Mouse (Mus musculus): ENCODE data around the gene Smpd3. TPM values are rescaled to one million over a fixed set of nuclear protein-coding genes. Genes with fewer than 3 reads are reported as not detected.

Gene Smpd3
- polyA plus RNA-seq, 1 experiment from 2014 or later: 46.7 TPM

DNA sequence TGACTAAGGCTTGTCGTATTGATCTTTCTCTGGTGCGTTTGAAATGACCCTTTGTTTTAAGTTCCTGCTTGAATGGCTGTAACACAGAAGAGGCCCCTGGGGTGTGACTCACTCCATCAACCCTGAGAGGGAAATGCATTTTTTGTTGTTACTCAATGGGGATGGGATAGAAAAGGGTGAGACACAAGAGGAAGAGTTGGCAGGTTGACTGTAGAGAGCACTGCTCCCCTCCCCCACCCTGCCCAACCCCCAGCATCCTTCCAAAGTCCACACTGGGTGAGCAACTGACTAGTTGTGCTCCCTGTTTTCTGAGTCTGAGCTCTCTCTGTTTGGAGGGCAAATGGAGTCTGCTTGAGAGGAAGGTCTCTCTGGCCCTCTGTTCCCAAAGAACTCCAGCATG, 50.3 kb downstream of the Smpd3 start:
- Histone ChIP-seq H3K4me1 (replicated peaks; ENCODE audit: control insufficient read depth, insufficient read depth, low read length) (no peaks in the 10 kb centered on the region), H3K27me3 (ENCODE audit: control insufficient read depth, insufficient read depth, low read length) (no peaks in the 10 kb centered on the region), H3K9ac (no peak overlapping the region), H3K4me2 (replicated peaks) (no peak overlapping the region), H3K4me3 (replicated peaks; ENCODE audit: low read length) (no peak overlapping the region), H3K36me3 (replicated peaks; ENCODE audit: control insufficient read depth, insufficient read depth) (peaks cover 14% of the 10 kb centered on the region; the same call in 1 of the 2 replicates), H3K27ac (no peak overlapping the region), H3K9me3 (ENCODE audit: control insufficient read depth, low read length) (no peaks in the 10 kb centered on the region)
- 9% methylated on average over 2 of the region's 2 CpGs for WGBS
- ATAC-seq (ENCODE audit: low FRiP score) (no peak), DNase-seq (ENCODE audit: low spot score) (no peak)

DNA sequence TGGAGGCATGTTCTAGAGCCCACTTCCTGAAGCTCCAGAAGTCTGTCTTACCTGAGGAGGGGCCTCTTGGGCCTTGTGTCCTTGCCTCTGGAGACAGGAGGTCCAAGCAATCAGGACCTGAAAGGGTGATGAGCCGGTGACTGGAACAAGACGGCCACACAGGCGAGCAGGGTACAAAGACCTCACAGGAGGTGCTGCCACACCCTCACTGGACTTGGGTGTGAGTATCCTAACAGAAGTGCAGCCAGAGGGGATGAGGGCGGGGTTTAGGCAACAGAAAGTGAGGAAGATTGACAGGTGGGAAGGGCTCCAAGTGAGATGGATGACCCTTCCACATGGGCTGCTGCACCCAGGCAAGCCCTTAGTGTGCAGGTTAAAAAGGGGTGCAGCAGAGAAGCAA, 56.9 kb downstream of the Smpd3 start:
- no peak overlapping the region for H3K4me3 ChIP-seq (replicated peaks; ENCODE audit: low read length)
- no peak overlapping the region for H3K9ac ChIP-seq
- H3K27ac ChIP-seq: no peak overlapping the region
- no peak for DNase-seq (ENCODE audit: low spot score)
- 29% methylated on average over 4 of the region's 4 CpGs for WGBS
- no peak overlapping the region for H3K4me2 ChIP-seq (replicated peaks)
- no peaks in the 10 kb centered on the region for H3K4me1 ChIP-seq (replicated peaks; ENCODE audit: control insufficient read depth, insufficient read depth, low read length)
- no peaks in the 10 kb centered on the region for H3K27me3 ChIP-seq (ENCODE audit: control insufficient read depth, insufficient read depth, low read length)
- no peaks in the 10 kb centered on the region for H3K9me3 ChIP-seq (ENCODE audit: control insufficient read depth, low read length)
- ATAC-seq (ENCODE audit: low FRiP score): no peak
- H3K36me3 ChIP-seq (replicated peaks; ENCODE audit: control insufficient read depth, insufficient read depth): peaks cover 34% of the 10 kb centered on the region

DNA sequence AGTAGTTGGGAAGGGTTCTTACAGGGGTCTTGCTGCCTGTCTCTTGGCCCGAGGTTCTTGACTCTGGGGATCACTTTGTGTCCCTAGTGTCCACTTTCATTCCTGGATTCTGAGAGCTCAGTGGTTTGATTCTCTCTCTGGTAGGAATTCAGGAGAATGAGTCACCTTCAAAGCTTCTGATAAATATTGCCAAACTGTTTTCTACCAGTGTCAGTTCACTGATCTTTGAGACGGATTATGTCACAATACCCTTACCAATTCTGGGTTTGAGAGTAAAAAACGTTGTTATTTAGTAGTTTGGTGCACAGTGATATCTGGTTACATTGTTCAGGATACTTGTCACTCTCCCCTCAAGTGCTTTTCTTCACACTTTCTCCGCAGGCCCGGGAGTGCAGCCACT, 57.6 kb downstream of the Smpd3 start:
- H3K4me3 ChIP-seq (replicated peaks; ENCODE audit: low read length): no peak overlapping the region
- no peak overlapping the region for H3K4me2 ChIP-seq (replicated peaks)
- 55% methylated on average over 5 of the region's 5 CpGs for WGBS
- peaks cover 34% of the 10 kb centered on the region for H3K36me3 ChIP-seq (replicated peaks; ENCODE audit: control insufficient read depth, insufficient read depth)
- DNase-seq (ENCODE audit: low spot score) (no peak), ATAC-seq (ENCODE audit: low FRiP score) (no peak)
- no peak overlapping the region for H3K9ac ChIP-seq
- no peaks in the 10 kb centered on the region for H3K4me1 ChIP-seq (replicated peaks; ENCODE audit: control insufficient read depth, insufficient read depth, low read length)
- H3K9me3 ChIP-seq (ENCODE audit: control insufficient read depth, low read length): no peaks in the 10 kb centered on the region
- no peak overlapping the region for H3K27ac ChIP-seq
- no peaks in the 10 kb centered on the region for H3K27me3 ChIP-seq (ENCODE audit: control insufficient read depth, insufficient read depth, low read length)

DNA sequence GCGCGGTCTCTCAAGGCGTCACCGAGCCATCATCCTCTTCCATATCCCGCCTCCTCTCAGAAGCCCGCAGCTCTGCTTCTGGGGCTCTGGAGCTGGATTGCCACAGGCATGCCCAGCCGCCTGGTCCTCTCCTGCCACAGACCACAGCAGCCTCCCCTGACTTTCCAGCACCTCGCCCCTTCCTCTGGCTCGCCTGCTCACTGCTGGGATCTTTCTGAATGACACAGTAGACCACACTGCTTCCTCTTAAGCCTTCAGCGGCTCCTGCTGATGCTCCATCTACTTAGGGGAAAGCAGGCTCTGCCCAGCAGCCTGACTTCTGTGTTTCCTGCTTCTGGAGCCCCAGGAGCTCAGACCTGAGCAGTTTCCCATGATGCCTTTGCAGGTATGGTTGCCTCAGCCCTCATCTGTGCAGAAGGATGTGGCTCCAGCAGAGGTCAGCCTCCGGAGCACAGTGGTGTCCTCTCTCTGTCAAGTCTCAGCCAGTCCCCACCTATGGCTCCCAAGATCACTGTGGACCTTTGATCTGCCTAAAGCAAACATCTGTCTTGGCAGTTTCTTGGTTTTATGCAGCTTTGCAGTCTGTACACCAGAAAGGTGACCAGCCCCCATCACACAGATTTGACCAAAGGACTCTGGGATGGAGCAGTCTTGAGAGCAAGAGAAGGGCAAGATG, 59.3 kb downstream of the Smpd3 start:
- Histone ChIP-seq H3K27ac (no peak overlapping the region), H3K27me3 (ENCODE audit: control insufficient read depth, insufficient read depth, low read length) (no peaks in the 10 kb centered on the region), H3K36me3 (replicated peaks; ENCODE audit: control insufficient read depth, insufficient read depth) (peaks cover 26% of the 10 kb centered on the region)

DNA sequence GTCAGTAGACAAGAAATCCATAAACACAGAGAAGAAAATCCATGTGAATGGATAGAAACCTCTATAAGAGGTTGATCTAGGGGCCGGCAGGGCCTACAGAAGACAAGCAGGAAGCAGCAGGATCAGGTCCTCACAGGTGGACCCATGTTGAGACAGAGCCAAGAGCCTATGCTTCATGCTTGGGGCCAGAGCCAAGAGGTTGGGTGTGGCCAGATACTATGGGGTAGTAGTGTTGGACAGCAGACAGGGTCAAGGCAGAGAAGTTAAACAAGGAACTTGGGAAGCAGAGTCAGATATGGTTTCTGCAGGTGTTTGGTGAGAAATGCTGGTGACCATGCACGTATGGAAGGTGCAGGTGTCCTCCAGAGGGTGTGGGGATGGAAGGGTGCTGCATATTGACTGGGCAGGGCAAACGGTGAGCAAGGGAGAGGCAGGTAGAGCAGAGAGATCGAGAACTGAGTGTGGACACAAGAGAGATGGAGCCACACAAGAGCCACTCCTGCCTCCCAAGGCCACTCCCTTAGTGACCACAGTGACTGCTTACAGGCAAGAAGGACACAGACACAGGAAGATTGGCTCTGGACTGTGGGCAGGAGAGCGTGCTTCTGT, 61.0 kb downstream of the Smpd3 start:
- no peak overlapping the region for H3K4me2 ChIP-seq (replicated peaks)
- no peak for DNase-seq (ENCODE audit: low spot score)

More for the DNA sequence above, 59.3 kb downstream of the Smpd3 start:
- Histone ChIP-seq H3K4me2 (replicated peaks) (no peak overlapping the region), H3K4me3 (replicated peaks; ENCODE audit: low read length) (no peak overlapping the region), H3K9me3 (ENCODE audit: control insufficient read depth, low read length) (no peaks in the 10 kb centered on the region), H3K4me1 (replicated peaks; ENCODE audit: control insufficient read depth, insufficient read depth, low read length) (no peaks in the 10 kb centered on the region), H3K9ac (no peak overlapping the region)
- DNase-seq (ENCODE audit: low spot score) (no peak), ATAC-seq (ENCODE audit: low FRiP score) (no peak)
- WGBS: 86% methylated on average over 11 of the region's 11 CpGs

DNA sequence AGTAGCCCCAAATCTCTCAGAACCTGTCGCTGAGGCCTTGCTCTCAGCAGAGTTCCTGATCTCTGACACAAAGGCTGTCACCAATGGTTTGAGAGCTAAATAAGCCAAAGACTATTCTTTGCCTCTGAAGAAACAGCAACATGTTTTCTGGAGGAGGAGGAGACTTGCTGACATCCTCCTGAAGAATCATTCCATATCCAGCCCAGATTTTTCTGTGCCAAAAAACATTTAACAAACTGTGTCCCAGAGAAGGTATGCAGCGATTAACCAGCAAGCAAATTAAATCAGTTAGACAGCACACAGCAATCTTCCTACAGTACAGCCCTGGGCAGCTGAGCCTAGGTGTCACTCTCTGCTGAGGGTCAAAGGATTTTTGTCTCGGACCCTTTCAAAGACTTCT, 64.3 kb downstream of the Smpd3 start:
- Histone ChIP-seq H3K4me1 (replicated peaks; ENCODE audit: control insufficient read depth, insufficient read depth, low read length) (peaks cover 30% of the 10 kb centered on the region), H3K27ac (no peak overlapping the region), H3K4me3 (replicated peaks; ENCODE audit: low read length) (no peak overlapping the region), H3K27me3 (ENCODE audit: control insufficient read depth, insufficient read depth, low read length) (no peaks in the 10 kb centered on the region), H3K4me2 (replicated peaks) (no peak overlapping the region), H3K9me3 (ENCODE audit: control insufficient read depth, low read length) (no peaks in the 10 kb centered on the region), H3K36me3 (replicated peaks; ENCODE audit: control insufficient read depth, insufficient read depth) (0 out of 2 replicates have a peak, but pooled peaks cover 11% of the 10 kb centered on the region), H3K9ac (no peak overlapping the region)
- ATAC-seq (ENCODE audit: low FRiP score) (no peak), DNase-seq (ENCODE audit: low spot score) (no peak)
- WGBS: 88% methylated on average over 3 of the region's 3 CpGs

More for the DNA sequence above, 61.0 kb downstream of the Smpd3 start:
- peaks cover 1% of the 10 kb centered on the region for H3K4me1 ChIP-seq (replicated peaks; ENCODE audit: control insufficient read depth, insufficient read depth, low read length)
- no peaks in the 10 kb centered on the region for H3K9me3 ChIP-seq (ENCODE audit: control insufficient read depth, low read length)
- no peak overlapping the region for H3K27ac ChIP-seq
- ATAC-seq (ENCODE audit: low FRiP score): no peak
- no peak overlapping the region for H3K4me3 ChIP-seq (replicated peaks; ENCODE audit: low read length)
- no peaks in the 10 kb centered on the region for H3K27me3 ChIP-seq (ENCODE audit: control insufficient read depth, insufficient read depth, low read length)
- peaks cover 23% of the 10 kb centered on the region for H3K36me3 ChIP-seq (replicated peaks; ENCODE audit: control insufficient read depth, insufficient read depth)
- no peak overlapping the region for H3K9ac ChIP-seq
- WGBS: 95% methylated on average over 5 of the region's 5 CpGs

DNA sequence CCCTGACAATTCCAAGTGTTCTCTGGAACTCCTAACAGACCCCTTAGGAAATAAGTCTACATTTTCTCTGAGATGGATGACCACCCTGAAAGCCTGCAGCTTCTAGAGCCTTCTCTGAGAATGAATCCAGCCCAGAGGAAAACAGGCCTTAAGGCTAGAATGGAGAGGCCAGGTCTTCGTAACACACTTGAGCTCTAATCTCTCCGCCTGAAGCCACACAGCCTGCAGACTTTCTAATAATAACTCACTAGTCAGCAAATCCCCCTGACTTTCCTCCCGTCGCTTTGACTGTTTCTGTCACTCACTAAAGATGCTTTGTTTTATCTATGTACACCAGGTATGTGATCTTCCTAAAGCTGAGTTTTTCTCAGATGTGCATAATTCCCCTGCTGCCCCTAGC, 66.4 kb downstream of the Smpd3 start:
- Histone ChIP-seq H3K9ac (0 out of 2 replicates have a peak overlapping the region, but pooled peaks have one; percentile 4), H3K4me2 (replicated peaks) (peak overlapping the region; percentile 8; the same call in 1 of the 2 replicates), H3K36me3 (replicated peaks; ENCODE audit: control insufficient read depth, insufficient read depth) (no peaks in the 10 kb centered on the region), H3K4me1 (replicated peaks; ENCODE audit: control insufficient read depth, insufficient read depth, low read length) (peaks cover 30% of the 10 kb centered on the region), H3K27me3 (ENCODE audit: control insufficient read depth, insufficient read depth, low read length) (no peaks in the 10 kb centered on the region), H3K4me3 (replicated peaks; ENCODE audit: low read length) (no peak overlapping the region), H3K9me3 (ENCODE audit: control insufficient read depth, low read length) (no peaks in the 10 kb centered on the region), H3K27ac (peak overlapping the region; percentile 62)
- WGBS: 63% methylated on average over 4 of the region's 4 CpGs
- DNase-seq (ENCODE audit: low spot score) (no peak), ATAC-seq (ENCODE audit: low FRiP score) (no peak)

DNA sequence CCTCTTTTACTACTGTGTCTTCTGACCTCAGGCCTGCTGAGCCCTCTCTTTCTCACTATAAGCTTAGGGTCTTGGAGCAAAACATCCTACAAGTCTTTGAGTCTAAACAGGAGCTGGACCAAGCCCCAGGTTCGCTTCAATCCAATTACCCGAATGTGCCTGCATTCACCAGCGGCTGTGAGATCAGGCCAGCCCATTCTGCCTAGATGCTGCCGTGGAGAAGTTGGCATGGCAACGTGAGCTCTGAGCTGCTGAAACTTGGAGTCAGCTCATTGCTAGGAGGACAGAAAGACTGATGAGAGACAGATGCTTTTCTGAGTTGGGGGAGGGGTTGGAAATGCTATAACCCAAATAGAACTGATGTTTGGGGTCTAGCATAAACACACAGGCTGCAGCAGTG, 67.0 kb downstream of the Smpd3 start:
- Histone ChIP-seq H3K9ac (peak overlapping the region; percentile 4; the same call in 1 of the 2 replicates), H3K36me3 (replicated peaks; ENCODE audit: control insufficient read depth, insufficient read depth) (0 out of 2 replicates have a peak, but pooled peaks cover under 1% of the 10 kb centered on the region), H3K4me1 (replicated peaks; ENCODE audit: control insufficient read depth, insufficient read depth, low read length) (peaks cover 30% of the 10 kb centered on the region), H3K4me2 (replicated peaks) (peak overlapping the region; percentile 8; the same call in 1 of the 2 replicates), H3K9me3 (ENCODE audit: control insufficient read depth, low read length) (no peaks in the 10 kb centered on the region), H3K4me3 (replicated peaks; ENCODE audit: low read length) (no peak overlapping the region), H3K27me3 (ENCODE audit: control insufficient read depth, insufficient read depth, low read length) (no peaks in the 10 kb centered on the region), H3K27ac (peak overlapping the region; percentile 62)
- DNase-seq (ENCODE audit: low spot score): peak; percentile 64
- ATAC-seq (ENCODE audit: low FRiP score): peak; percentile 63
- WGBS: 12% methylated on average over 5 of the region's 5 CpGs

DNA sequence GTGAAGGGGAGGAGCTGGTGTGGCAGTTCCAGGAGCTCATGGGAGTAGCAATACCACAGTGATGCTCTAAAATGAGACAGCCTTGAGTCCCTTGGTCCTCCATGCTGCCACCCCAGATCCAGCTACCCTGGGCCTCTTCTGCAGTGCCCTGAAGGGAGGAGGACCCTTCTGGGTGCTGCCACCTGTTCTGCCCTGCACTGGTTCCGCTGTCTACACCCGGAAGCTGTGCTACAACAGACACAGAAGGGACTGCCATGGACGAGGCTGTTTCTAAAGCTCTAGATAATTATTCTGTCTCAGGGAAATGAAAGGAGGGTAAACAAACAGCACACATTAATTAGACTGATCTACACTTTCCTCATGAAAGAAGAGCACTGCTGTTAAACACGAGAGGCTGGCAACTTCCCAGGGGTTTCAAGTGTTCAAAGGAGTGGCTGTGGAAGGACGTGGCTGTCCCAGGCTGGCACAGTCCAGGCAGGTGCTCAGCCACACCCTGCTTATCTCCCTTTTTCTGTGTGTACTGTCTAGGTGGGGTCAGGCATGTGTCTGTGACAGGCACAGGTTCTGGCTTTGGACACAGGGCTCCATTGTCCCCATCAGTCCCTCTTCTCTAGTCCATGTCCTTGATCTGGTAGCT, 69.0 kb downstream of the Smpd3 start:
- Histone ChIP-seq H3K9me3 (ENCODE audit: control insufficient read depth, low read length) (no peaks in the 10 kb centered on the region), H3K27ac (no peak overlapping the region), H3K9ac (no peak overlapping the region), H3K4me2 (replicated peaks) (no peak overlapping the region), H3K36me3 (replicated peaks; ENCODE audit: control insufficient read depth, insufficient read depth) (peaks cover 20% of the 10 kb centered on the region), H3K4me3 (replicated peaks; ENCODE audit: low read length) (no peak overlapping the region), H3K4me1 (replicated peaks; ENCODE audit: control insufficient read depth, insufficient read depth, low read length) (peaks cover 30% of the 10 kb centered on the region), H3K27me3 (ENCODE audit: control insufficient read depth, insufficient read depth, low read length) (no peaks in the 10 kb centered on the region)
- WGBS: 63% methylated on average over 5 of the region's 5 CpGs
- no peak for DNase-seq (ENCODE audit: low spot score)
- 0 out of 2 replicates have a peak, but pooled peaks have one; percentile 15 for ATAC-seq (ENCODE audit: low FRiP score)

All from hindbrain, embryonic 14.5 days (tissue).